Mouse (Mus musculus) kidney, adult 9 months (tissue): ENCODE measurements around the gene Cdkn1c.

Source experiments
- DNase-seq: peaks from one replicate; pipeline ENCODE4 v3.0.0; 2022

The Cdkn1c gene

DNA sequence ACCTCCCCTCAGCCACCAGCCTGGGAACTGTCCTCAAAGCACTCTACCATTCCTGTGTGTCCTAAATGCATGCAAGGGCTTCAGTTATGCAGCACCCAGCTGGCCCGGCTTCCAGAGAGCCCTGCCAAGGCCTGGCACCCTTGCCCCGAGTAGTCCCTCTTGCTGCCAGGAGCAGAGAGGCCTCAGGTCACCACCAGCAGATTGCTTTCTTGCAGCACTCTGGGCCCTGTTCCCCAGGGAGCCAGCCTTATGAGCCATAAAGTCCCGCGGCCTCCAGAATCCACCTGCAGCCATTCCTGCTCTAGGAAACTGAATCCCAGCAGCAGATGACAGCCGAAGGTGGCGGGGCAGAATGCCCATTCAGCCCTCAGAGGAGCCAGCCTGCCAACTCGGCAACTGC, 27.5 kb downstream of the Cdkn1c start:
- DNase-seq = peak; percentile 19

DNA sequence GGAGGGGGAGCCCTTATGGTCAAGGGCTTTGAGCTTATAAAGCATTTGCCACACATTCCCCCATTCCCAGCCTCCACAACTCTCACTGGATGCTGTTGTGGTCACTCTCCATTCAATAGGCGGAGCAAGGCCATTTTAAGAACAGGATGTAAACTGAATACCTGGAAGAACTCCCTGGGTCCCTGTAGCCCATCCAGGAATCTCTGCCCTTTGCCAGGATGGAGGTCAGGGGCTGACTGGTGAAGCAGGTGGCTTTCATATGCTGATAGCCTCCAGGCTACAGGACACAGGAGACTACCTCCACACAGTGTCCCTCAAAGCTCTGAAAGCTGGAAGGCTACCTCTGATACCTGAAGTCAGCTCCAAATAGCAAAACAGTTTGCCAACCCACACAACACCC, 28.2 kb downstream of the Cdkn1c start:
- no peak for DNase-seq

GRCm38 (mm10) chr7:143428814-143429499, 31.9 kb downstream of the Cdkn1c start:
- DNase-seq = no peak

GRCm38 (mm10) chr7:143428142-143428813, 32.6 kb downstream of the Cdkn1c start:
- DNase-seq = no peak

GRCm38 (mm10) chr7:143419585-143420160, 41.2 kb downstream of the Cdkn1c start:
- DNase-seq = peak; percentile 37

DNA sequence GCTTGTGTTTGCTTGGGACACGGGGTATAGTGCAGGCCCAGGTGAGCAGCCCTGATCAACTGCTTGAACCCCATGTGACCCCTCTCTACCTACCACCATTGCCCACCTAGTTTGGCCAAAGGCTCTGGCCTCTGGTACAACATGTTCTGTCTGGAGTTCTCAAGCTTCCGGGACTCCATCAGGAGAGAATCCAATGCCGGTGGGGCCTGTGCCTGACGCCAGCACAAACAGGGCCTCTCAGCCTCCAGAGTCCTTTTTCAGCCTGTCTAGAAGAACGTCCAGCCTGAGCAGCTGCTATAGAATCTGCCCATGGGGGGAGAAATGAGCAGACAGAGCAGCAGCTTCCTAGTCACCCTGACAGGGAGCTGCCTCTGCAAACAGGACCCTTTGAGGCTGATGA, 43.0 kb downstream of the Cdkn1c start:
- DNase-seq = no peak

GRCm38 (mm10) chr7:143416406-143416805, 44.4 kb downstream of the Cdkn1c start:
- no peak for DNase-seq

GRCm38 (mm10) chr7:143415070-143415469, 45.8 kb downstream of the Cdkn1c start:
- no peak for DNase-seq

- DNase-seq = peak; percentile 28
Observed at GRCm38 (mm10) chr7:143412606-143413005, 48.2 kb downstream of the Cdkn1c start.

DNA sequence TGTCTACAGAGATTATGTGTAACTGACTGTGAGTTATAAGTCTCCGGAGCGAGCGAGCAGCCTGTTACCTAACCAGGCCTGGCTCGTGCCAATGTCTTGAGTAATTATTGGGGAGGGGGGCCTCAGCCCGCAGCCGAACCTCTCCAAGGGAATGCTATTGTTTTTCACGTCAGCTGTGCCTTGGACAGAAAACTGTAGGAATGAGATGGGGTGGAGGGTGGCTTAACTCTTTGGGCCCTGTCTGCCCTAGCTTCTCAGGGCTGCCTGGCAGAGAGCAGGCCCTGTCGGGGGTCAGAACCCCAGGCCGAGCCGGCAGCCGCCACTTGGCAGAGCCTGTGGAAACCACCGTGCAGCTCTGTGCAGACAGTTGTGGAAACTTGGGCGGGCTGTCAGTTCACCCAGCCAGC, 52.2 kb downstream of the Cdkn1c start:
- DNase-seq = no peak
